Mouse (Mus musculus) G1E (cell line): Measurements from ENCODE around the gene Fbf1. TPM values are rescaled to one million over a fixed set of nuclear protein-coding genes. Genes with fewer than 3 reads are reported as not detected.

Source experiments
- ATAC-seq: 2 replicates; pipeline ENCODE4 v1.8.0; 2016; ENCODE audit warnings: mild to moderate bottlenecking; ENCODE audit not compliant: insufficient number of reproducible peaks, poor library complexity, low FRiP score, severe bottlenecking; ENCODE audit errors: extremely low read depth
- DNase-seq: peaks from one replicate; pipeline ENCODE4 v3.0.0; 2012; ENCODE audit warnings: low spot score
- H3K27me3 ChIP-seq: 2 replicates; pipeline ENCODE4 v1.6.1; 2012; ENCODE audit warnings: mild to moderate bottlenecking, low read length, inconsistent platforms; ENCODE audit not compliant: insufficient read depth
- H3K36me3 ChIP-seq: replicated peaks from 2 replicates; pipeline ENCODE3; 2012; ENCODE audit warnings: mild to moderate bottlenecking, inconsistent platforms
- H3K4me1 ChIP-seq: 2 replicates; pipeline ENCODE4 v1.6.1; 2012; ENCODE audit warnings: low read depth, low read length, inconsistent platforms, mixed read lengths; ENCODE audit not compliant: insufficient read depth
- H3K4me3 ChIP-seq: 2 replicates; pipeline ENCODE4 v1.5.1; 2012; ENCODE audit warnings: low read depth, mild to moderate bottlenecking, inconsistent platforms, low read length, moderate library complexity, mixed read lengths
- H3K9me3 ChIP-seq: replicated peaks from 2 replicates; pipeline ENCODE4 v1.6.1; 2012; ENCODE audit warnings: inconsistent platforms
- CTCF ChIP-seq: IDR thresholded peaks from 2 replicates; pipeline ENCODE4 v1.5.1; 2012; ENCODE audit warnings: low read depth, low read length, inconsistent platforms, mixed read lengths
- GATA1 ChIP-seq: IDR thresholded peaks from 2 replicates; pipeline ENCODE4 v1.6.1; 2012; ENCODE audit warnings: borderline replicate concordance, low read length, inconsistent platforms, mixed read lengths
- GATA2 ChIP-seq: IDR thresholded peaks from 2 replicates; pipeline ENCODE4 v1.6.1; 2012; ENCODE audit warnings: low read depth, low read length, inconsistent platforms, borderline replicate concordance
- POLR2AphosphoS5 ChIP-seq: IDR thresholded peaks from 2 replicates; pipeline ENCODE4 v1.6.1; 2012; ENCODE audit warnings: low read depth, low read length, inconsistent platforms; ENCODE audit not compliant: insufficient replicate concordance
- TAL1 ChIP-seq: conservative IDR thresholded peaks from 2 replicates; pipeline ENCODE4 v1.6.1; 2012; ENCODE audit warnings: low read depth, low read length, inconsistent platforms, mixed read lengths
- polyA plus RNA-seq: library from polyadenylated mRNA; stranded (reverse); fragments of >175 nt; gene quantifications from 2 replicates; pipeline ENCODE4 v1.2.3, GENCODE M21; 2012
- total RNA-seq, 2 experiments: library from RNA; stranded (forward) in 1 of 2; stranded (reverse) in 1 of 2; fragments of 200-1000 nt in 1 of 2; fragments of >200 nt in 1 of 2; fragmentation: Nextera tagmentation in 1 of 2; gene quantifications; 2 replicates each; pipeline ENCODE4 v1.2.3; 2014 to 2017

The Fbf1 gene
- total RNA-seq (2014; fragmentation: Nextera tagmentation): 42.2 and 50.9 TPM in 2 replicates
- total RNA-seq (2017): 25.0 and 35.9 TPM in 2 replicates
- 23.6 and 26.4 TPM in 2 replicates for polyA plus RNA-seq

DNA sequence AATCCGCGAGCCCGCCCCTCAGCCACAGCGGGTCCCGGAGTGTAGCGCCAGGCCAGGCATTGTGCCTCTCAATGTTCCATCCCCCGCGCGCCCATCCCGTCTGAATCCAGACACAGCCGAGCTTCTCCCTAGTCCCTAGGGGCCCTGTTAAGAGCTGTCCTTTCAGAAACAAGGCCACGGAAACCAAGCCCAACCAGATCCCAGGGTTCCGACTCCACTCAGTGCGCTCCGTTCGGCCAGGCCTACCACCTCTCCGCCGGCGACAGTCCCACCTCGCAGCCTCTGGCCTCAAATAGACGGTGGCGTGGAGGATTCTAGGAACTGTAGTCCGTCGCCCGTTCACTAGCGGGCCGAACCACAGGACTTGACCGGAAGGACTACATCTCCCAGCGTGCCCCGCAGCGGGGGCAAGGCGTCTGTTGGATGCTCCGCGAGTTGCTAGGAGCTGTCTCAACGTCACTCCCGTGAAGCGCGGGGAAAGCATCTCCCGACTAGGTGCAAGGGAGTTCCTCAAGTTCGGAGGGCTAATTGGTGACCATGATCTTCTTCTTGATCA is at the start of gene Fbf1:
TSS of gene Fbf1 (minus strand) at position 283 of the 556 bp plus-strand sequence.
- Histone ChIP-seq H3K4me1 (peaks cover 29% of the 10 kb centered on the region), H3K27me3 (no peaks in the 10 kb centered on the region), H3K36me3 (peaks cover 53% of the 10 kb centered on the region), H3K9me3 (no peaks in the 10 kb centered on the region), H3K4me3 (peak within 1 kb of the TSS; percentile 79)
- ATAC-seq: peak; percentile 98
- DNase-seq: peak; percentile 82
- TF ChIP-seq GATA2 (no peak), CTCF (no peak), POLR2AphosphoS5 (no peak), GATA1 (no peak), TAL1 (no peak)

DNA sequence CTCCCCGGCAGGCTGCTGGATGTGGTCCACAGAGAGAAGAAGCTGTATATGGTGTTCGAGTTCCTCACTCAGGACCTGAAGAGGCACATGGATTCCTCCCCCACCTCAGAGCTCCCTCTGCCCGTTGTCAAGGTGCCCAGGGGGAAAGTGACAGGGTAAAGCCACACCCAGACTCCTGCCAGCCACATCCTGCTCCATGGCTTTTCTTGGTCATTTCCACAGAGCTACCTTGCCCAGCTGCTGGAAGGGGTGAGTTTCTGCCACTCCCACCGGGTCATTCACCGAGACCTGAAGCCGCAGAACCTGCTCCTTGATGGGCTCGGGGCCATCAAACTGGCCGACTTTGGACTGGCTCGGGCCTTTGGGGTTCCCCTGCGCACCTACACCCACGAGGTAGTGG is 48.6 kb upstream of the Fbf1 start:
- DNase-seq (no peak), ATAC-seq (no peak)
- TF ChIP-seq GATA1 (no peak), GATA2 (no peak), TAL1 (no peak), POLR2AphosphoS5 (no peak), CTCF (no peak)
- H3K9me3 ChIP-seq: peaks cover 7% of the 10 kb centered on the region
- H3K27me3 ChIP-seq: peaks cover 17% of the 10 kb centered on the region
- peaks cover 26% of the 10 kb centered on the region for H3K4me1 ChIP-seq
- no peak overlapping the region for H3K4me3 ChIP-seq
- H3K36me3 ChIP-seq: peaks cover 27% of the 10 kb centered on the region

DNA sequence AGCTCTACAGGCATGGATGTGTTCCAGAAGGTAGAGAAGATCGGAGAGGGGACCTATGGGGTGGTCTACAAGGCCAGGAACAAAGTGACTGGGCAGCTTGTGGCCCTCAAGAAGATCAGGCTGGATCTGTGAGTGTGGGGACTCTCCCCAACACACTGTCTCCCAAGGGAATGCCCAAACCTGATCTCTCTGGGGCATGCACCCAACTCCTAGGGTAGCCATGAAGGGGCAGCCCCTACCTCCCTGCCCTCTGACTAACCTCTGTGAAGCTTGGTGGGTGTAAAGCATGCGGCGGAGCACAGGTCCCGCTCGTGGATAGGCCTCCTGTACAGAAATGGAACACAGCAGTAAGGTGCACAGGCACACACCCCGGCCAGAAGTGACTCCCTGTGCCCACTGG is 48.0 kb upstream of the Fbf1 start:
- Histone ChIP-seq H3K4me3 (no peak overlapping the region), H3K27me3 (peaks cover 15% of the 10 kb centered on the region), H3K36me3 (peaks cover 32% of the 10 kb centered on the region), H3K4me1 (peaks cover 26% of the 10 kb centered on the region), H3K9me3 (peaks cover 2% of the 10 kb centered on the region)
- ATAC-seq (no peak), DNase-seq (no peak)
- TF ChIP-seq GATA1: no peak
- TF ChIP-seq GATA2: no peak
- no peak for TF ChIP-seq CTCF

DNA sequence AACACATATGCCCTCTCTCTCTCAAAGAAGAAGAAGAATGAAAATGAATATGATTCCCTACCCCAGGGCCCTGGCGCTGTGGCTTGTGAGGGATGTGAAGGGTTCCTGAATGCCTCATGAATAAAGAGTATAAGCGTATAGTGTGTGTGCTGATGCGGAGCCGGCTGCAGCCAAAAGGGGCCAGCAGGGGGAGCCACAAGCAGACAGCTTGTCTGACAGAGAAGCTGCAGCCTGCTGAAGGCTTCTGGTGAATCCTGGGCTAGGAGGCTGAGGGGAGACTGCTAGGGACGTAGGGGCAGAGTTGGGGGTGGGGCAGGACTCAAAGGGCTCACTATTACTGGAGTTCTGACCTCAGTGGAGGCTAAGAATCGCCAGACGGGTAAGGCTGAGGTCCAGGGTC is 47.2 kb upstream of the Fbf1 start:
- Histone ChIP-seq H3K36me3 (peaks cover 40% of the 10 kb centered on the region), H3K4me3 (no peak overlapping the region), H3K27me3 (peaks cover 9% of the 10 kb centered on the region), H3K9me3 (no peaks in the 10 kb centered on the region), H3K4me1 (peaks cover 20% of the 10 kb centered on the region)
- no peak for DNase-seq
- ATAC-seq: no peak
- TF ChIP-seq POLR2AphosphoS5 (no peak), GATA2 (no peak), TAL1 (no peak), GATA1 (no peak), CTCF (no peak)

DNA sequence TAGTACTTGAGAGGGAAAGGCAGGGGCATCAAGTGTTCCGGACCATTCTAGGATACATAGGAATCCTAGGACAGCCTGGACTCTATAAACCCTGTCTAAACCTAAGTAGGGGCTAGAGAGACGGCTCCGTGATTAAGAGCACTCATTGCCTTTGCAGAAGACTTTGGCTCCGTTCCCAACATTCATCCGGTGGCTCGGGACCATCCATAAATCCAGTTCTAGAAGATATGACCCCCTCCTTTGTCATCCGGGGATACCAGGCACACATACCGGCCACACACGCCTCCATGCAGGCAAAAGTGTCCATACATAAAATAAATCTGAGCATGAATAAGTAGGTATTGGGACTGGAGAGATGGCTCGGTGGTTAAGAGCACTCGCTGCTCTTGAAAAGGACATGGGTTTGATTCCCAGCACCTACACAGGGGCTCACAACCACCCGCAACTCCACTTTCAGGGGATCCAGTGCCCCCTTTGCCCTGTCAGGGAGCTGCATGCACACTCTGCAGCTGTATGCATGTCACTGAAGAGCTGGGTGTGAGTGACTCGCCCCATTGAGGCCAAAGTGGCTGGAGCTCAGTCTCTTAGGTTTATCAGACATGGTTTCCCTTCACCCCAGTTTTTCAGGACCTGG is 46.0 kb upstream of the Fbf1 start:
- ATAC-seq (no peak), DNase-seq (no peak)
- peaks cover 8% of the 10 kb centered on the region for H3K4me1 ChIP-seq
- peaks cover 9% of the 10 kb centered on the region for H3K27me3 ChIP-seq
- peaks cover 47% of the 10 kb centered on the region for H3K36me3 ChIP-seq
- no peaks in the 10 kb centered on the region for H3K9me3 ChIP-seq
- no peak overlapping the region for H3K4me3 ChIP-seq
- TF ChIP-seq GATA1 (no peak), TAL1 (no peak), GATA2 (no peak), POLR2AphosphoS5 (no peak), CTCF (no peak)

DNA sequence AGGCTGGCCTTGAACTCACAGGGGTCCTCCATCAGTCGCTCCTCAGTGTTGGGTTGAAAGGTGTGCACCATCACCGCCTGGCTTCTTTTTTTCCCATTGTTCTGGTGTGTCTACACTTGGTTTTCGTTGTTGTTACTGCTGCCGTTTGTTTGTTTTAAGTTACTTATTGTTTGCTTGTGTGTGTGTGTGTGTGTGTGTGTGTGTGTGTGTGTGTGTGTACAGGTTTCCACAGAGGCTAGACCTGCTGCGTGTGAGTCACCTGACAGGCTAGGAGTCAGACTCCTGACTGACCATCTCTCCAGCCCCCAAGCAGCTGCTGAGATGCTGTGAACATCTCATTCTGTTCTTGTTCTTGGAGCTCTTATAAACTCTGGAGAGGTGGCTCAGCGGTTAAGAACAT is 44.9 kb upstream of the Fbf1 start:
- Histone ChIP-seq H3K36me3 (peaks cover 55% of the 10 kb centered on the region), H3K4me3 (no peak overlapping the region), H3K9me3 (no peaks in the 10 kb centered on the region), H3K4me1 (peaks cover 3% of the 10 kb centered on the region; the same call in 1 of the 2 replicates), H3K27me3 (peaks cover 5% of the 10 kb centered on the region)
- no peak for DNase-seq
- TF ChIP-seq TAL1 (no peak), GATA2 (no peak)
- no peak for ATAC-seq
